Mouse (Mus musculus) liver, embryonic 14.5 days (tissue): ENCODE measurements around the gene Triap1.

Experiments used
- CTCF ChIP-seq: IDR thresholded peaks from 2 replicates; pipeline ENCODE4 v1.5.1; 2016; ENCODE audit warnings: antibody characterized with exemption, low read depth, control low read depth
- EP300 ChIP-seq: IDR thresholded peaks from 2 replicates; pipeline ENCODE4 v1.6.1; 2016; ENCODE audit warnings: antibody characterized with exemption, low read depth

GRCm38 (mm10) chr5:115392969-115393368, 51.9 kb downstream of the Triap1 start:
- TF ChIP-seq CTCF (no peak), EP300 (no peak)
